Mouse (Mus musculus) layer of hippocampus, adult 11-12 months (tissue): Measurements from ENCODE around the gene 1110008P14Rik.

ENCODE experiments used
- DNase-seq: peaks from one replicate; pipeline ENCODE4 v3.0.0; 2022; ENCODE audit warnings: low spot score

The 1110008P14Rik gene

GRCm38 (mm10) chr2:32408429-32409424 lies 27.0 kb upstream of the 1110008P14Rik start:
- DNase-seq = no peak

- DNase-seq = no peak
Measured at GRCm38 (mm10) chr2:32407144-32407824, 25.5 kb upstream of the 1110008P14Rik start.

DNA sequence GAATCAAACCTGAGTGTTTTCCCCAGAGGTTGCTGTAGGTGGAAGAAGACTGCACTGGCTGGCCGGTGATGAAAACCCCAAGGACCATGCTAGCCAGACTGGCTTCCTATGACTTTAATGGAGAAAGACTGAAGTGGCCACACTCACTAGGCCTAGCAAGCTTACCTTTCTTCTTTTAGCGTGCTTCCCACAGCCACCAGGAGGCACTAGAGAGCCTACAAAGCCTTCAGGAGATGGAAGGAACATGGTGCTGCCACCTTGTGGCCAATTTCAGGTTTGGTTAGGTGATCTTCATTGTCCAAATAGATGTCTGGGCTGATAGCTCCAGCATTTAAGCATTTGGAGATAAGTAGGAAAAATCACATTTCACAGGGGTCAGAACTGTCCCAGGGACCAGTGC lies 22.9 kb upstream of the 1110008P14Rik start:
- peak; percentile 98 for DNase-seq

DNA sequence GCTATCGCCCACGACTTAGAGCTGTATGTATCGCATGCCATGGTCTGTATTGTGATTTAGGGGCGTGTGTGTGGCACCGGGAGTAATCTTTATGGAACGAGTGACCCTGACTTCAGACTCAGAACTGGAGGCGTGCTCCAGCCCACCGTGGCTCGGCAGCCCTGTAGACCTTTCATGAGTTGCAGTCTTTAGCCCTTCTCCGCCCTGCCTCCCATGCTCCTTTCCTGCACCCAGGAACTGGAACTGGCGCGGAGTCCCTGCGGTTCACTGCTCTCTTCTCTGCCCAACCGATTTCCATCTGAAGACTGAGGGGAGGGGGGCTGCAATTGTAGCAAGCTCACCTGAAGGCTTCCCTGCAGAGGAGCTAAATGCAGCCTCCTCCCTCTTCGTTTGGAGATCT lies 15.0 kb upstream of the 1110008P14Rik start:
- no peak for DNase-seq

GRCm38 (mm10) chr2:32395946-32396621 lies 14.3 kb upstream of the 1110008P14Rik start:
- peak; percentile 94 for DNase-seq

GRCm38 (mm10) chr2:32395484-32395945 lies 13.8 kb upstream of the 1110008P14Rik start, which contains the start of gene Ptges2:
Ptges2 (plus strand) TSS chr2:32395896.
- peak; percentile 91 for DNase-seq

DNA sequence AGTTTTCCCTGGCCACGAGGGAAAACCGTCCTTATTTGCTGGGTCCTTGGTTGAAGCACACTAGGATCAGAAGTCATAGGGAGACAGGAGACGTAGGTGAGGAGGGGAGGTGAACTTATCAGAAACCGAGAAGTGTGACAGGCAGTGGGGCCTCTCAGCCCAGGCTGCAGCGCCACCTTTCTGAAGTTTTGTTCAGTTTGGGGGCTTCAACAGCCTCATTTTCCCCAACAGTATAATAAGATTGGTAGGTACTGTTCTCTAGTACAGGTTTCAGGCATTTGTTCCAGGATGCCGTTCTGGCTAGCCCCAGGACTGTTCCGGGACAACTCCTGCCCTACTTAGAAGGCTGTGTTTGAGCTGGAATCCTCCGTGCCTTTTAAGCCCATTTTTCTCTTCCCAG lies 13.2 kb upstream of the 1110008P14Rik start:
- no peak for DNase-seq

GRCm38 (mm10) chr2:32392063-32392462 lies 10.3 kb upstream of the 1110008P14Rik start:
- DNase-seq = no peak

DNA sequence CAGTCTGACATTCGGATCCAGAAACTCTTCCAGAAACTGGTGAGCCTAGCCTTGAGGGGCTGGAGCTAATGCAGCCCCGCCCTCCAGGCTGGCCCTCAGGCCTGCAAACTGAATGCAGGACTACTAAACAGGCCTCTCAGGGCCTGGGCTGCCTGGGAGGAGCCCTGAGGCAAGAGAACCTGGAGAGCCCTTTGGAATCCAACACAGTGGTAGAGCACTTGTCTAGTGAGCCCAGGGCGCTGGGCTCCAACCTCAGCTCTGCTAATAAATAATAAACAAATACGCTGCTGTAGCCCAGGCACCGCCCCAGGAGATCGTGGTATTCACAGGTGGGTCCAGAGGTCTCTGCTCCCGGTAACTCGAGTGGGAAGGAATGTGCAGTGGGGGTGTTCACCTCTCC lies 9.1 kb upstream of the 1110008P14Rik start:
- DNase-seq = no peak

- no peak for DNase-seq
Measured at GRCm38 (mm10) chr2:32389157-32389556, 7.4 kb upstream of the 1110008P14Rik start.

DNA sequence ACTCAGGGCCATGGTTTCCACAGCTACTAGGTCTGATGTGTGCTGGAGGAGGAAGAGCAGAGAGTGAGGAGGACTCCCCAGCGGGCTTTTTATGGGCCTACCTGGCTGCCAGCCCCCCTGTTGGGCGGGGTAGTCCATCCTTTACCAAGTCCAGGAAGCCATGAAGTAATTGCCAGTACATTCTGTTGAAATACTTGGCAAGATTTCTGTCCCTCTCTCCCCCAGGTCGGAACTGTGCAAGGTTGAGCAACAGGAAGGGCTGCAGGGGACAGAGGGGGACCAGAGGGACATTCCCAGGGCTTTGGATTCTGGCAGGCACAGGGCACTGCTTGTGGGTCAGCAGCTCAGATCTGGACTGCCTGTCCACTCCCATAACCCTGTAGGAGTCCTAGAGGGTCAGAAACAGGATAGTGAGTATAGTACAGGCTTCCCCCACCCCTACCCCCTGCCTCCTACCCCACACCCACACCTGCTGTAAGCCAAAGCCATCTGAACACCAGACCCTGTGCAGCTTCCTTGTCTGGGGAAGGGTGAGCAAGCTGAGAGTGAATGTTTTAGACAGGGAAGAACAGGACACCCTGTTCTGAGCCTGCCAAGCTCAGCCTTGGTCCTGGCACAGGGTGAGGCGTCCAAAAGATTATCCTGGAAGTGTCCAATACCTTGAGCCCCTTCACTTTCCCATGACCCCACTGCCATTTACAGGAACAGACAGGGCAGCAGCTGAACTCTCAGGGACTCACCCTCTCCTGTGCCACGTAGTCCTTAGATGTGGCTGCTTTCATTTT lies 6.2 kb upstream of the 1110008P14Rik start, which contains the start of gene Lcn2:
Lcn2 (minus strand) TSS at position 547 of the 785 bp plus-strand sequence.
- no peak for DNase-seq

- DNase-seq = no peak
Measured at GRCm38 (mm10) chr2:32382689-32383088, 951 bp upstream of the 1110008P14Rik start.

DNA sequence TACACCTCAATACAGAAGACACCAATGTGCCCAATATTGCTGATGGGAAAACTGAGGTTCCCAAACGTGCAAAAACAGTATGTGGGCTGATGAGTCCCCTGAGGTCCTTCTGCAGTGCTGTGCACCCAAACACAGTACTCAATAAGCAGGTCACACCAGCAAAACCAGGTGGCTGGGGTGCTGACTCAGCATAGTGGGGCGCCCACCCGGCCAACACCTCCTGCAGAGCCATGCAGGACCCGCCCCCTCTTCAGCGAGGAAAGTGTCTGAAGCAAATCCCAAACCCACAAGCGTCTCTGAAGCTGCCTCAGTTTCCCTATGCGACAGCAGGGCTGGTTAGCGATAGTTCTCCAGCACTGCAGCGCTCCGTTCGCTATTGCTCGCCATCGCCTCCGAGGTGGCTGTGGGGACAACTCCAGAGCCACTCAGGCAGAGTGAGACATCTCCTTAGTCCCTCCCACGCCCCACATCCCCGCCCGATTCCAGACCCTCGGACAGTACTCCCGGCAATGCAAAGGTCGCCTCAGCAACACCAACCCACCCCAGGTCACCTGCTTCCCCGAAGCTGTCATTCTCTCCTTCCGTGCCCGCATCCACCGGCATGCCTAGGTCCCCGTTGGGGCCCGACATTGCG lies 480 bp downstream of the 1110008P14Rik start:
- DNase-seq = no peak

- no peak for DNase-seq
Measured at GRCm38 (mm10) chr2:32380001-32380500, 1.7 kb downstream of the 1110008P14Rik start.

GRCm38 (mm10) chr2:32376963-32377362 lies 4.8 kb downstream of the 1110008P14Rik start:
- DNase-seq = no peak

DNA sequence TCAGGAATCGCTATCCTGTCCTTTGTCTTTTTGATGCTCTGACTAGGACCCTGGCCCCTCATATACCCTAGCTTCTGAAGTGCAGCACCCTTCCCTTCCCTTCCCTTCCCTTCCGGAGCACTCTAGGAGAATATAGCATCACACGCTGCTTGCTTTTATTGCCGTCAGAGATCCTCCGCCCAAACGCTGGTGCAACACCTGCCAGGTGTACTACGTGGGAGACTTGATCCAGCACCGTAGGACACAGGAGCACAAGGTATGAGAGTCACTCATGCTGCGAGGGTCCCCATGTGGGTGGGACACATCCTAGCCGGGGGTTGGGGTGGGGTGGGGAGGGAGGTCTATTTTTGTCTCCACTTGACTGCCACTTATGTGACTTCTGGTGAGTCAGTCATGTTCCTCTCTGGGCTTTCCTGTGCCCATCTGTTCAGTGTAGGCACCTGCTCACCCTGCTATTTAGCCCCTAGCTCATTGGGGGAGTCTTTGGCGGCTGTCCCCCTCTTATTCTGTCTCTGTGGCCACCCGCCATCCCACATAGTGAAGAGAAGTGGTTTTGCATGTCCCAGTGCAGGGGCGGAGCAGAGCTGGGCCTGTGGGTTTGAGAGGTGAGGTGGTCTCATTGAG lies 6.3 kb downstream of the 1110008P14Rik start:
- no peak for DNase-seq

- no peak for DNase-seq
Measured at GRCm38 (mm10) chr2:32374191-32374590, 7.5 kb downstream of the 1110008P14Rik start.

DNA sequence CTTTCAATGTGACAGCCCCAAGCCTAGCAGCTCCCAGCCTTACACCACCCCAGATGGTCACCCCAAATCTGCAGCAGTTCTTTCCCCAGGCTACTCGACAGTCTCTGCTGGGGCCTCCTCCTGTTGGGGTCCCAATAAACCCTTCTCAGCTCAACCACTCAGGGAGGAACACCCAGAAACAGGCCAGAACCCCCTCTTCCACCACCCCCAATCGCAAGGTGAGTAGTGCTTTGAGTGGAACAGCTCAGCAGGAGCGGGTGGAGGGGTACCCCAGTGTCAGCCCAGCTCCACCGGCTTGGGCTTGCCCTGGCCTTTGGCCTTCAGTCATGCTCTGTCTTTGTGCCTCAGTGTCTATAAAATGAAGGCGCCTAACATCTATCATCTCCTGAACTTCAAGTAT lies 14.4 kb downstream of the 1110008P14Rik start:
- no peak for DNase-seq

DNA sequence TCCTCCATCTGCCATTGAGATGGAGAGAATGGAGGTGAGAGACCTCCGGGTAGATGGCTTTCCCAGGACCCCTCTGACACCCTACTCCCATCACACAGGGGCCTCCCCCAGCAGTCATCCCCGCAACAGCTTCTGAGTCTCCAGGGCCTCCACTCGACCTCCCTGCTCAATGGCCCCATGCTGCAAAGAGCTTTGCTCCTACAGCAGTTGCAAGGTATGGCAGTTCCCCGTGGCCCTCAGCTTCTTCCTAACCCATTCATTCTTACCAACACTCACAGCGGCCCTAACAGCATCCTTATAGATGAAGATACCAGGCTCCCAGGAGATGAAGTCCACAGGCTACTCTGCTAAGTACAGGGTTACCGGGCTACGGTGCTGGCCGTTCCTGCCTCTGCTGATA lies 17.6 kb downstream of the 1110008P14Rik start:
- no peak for DNase-seq
